Mouse (Mus musculus) brain, embryonic 18.5 days (tissue): ENCODE measurements around the gene Nfkbid.

ENCODE experiments used
- DNase-seq: peaks from one replicate; pipeline ENCODE4 v3.0.0-alpha.2; 2012; ENCODE audit warnings: low read depth, low spot score

Gene Nfkbid

GRCm38 (mm10) chr7:30429327-30429726 is 7.8 kb downstream of the Nfkbid start:
- no peak for DNase-seq

- no peak for DNase-seq
Measured at GRCm38 (mm10) chr7:30430191-30430590, 8.7 kb downstream of the Nfkbid start.

GRCm38 (mm10) chr7:30431793-30432192 is 10.3 kb downstream of the Nfkbid start:
- DNase-seq, result peak; percentile 75

- no peak for DNase-seq
Measured at GRCm38 (mm10) chr7:30434238-30434637, 12.7 kb downstream of the Nfkbid start.

GRCm38 (mm10) chr7:30434701-30435100 is 13.2 kb downstream of the Nfkbid start:
- DNase-seq, result no peak

GRCm38 (mm10) chr7:30435156-30435555 is 13.6 kb downstream of the Nfkbid start:
- no peak for DNase-seq

GRCm38 (mm10) chr7:30436879-30437278 is 15.3 kb downstream of the Nfkbid start:
- no peak for DNase-seq

- no peak for DNase-seq
Measured at GRCm38 (mm10) chr7:30439734-30440133, 18.2 kb downstream of the Nfkbid start.

- DNase-seq, result no peak
Measured at GRCm38 (mm10) chr7:30440697-30441096, 19.2 kb downstream of the Nfkbid start.

- no peak for DNase-seq
Measured at GRCm38 (mm10) chr7:30443696-30444095, 22.2 kb downstream of the Nfkbid start.

- peak; percentile 85 for DNase-seq
Measured at GRCm38 (mm10) chr7:30444154-30444970, 22.8 kb downstream of the Nfkbid start.

GRCm38 (mm10) chr7:30444971-30445751 is 23.6 kb downstream of the Nfkbid start, which contains the start of gene Aplp1:
Gene Aplp1, minus strand, starts transcription at chr7:30445535.
- no peak for DNase-seq

- no peak for DNase-seq
Measured at GRCm38 (mm10) chr7:30450241-30450640, 28.7 kb downstream of the Nfkbid start.

GRCm38 (mm10) chr7:30453327-30453726 is 31.8 kb downstream of the Nfkbid start:
- DNase-seq, result no peak

GRCm38 (mm10) chr7:30453766-30454165 is 32.2 kb downstream of the Nfkbid start:
- DNase-seq, result no peak

- DNase-seq, result no peak
Measured at GRCm38 (mm10) chr7:30454259-30454658, 32.7 kb downstream of the Nfkbid start.

GRCm38 (mm10) chr7:30456487-30456886 is 35.0 kb downstream of the Nfkbid start:
- DNase-seq, result no peak

- no peak for DNase-seq
Measured at GRCm38 (mm10) chr7:30456911-30457628, 35.5 kb downstream of the Nfkbid start.

GRCm38 (mm10) chr7:30457629-30458330 is 36.2 kb downstream of the Nfkbid start, which contains the start of the genes Kirrel2 and Nphs1:
Gene Kirrel2, minus strand, starts transcription at chr7:30457690.
Gene Nphs1, plus strand, starts transcription at chr7:30458315.
- DNase-seq, result no peak

- DNase-seq, result no peak
Measured at GRCm38 (mm10) chr7:30459484-30459883, 38.0 kb downstream of the Nfkbid start.

GRCm38 (mm10) chr7:30463568-30463967 is 42.0 kb downstream of the Nfkbid start:
- DNase-seq, result no peak
